Mouse (Mus musculus): ENCODE measurements around the gene Mettl8. TPM values are rescaled to one million over a fixed set of nuclear protein-coding genes. Genes with fewer than 3 reads are reported as not detected.

The Mettl8 gene
- total and polyA plus RNA-seq, 3 experiments: 7.5 to 9.2 (median 7.8) TPM

DNA sequence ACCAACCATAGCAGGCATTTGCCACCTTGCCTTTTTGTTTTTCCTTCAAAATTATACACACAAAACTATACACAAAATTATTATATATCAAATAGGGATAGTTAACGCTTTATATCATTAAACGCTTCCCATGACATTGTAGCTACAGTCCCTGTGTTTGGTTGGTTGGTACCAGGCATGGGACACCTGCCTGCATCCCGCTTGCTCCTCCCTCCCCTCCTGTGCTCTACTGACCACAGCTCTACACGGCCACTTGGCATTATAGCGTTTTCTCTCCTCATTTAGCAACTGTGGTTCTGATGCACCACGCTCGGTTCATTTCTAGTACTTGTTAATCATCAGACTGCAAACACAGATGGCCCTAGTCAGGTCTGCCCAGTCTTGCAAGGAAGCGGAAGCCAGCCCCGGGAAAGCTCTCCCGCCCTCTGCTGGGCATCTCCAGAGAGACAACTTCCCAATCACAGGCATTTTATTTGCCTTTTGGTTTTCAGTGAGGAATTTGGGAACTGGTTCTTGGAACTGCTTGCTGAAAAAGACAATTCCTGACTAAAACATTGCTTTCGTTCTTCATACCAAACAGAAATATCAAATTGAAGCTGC lies 15.8 kb downstream of the Mettl8 start:
- no peak overlapping the region for H3K4me3 ChIP-seq (replicated peaks in 1 of 3; ENCODE audit: low read depth in 2 of 3, low read length in 2 of 3, poor library complexity in 1 of 3)
- no peaks in the 10 kb centered on the region for H3K27me3 ChIP-seq (replicated peaks)
- H3K9me3 ChIP-seq (replicated peaks; ENCODE audit: low read length): peaks cover 2% of the 10 kb centered on the region
- peaks cover 0 to 38% of the 10 kb centered on the region in 2 experiments for H3K36me3 ChIP-seq (replicated peaks in 1 of 2; ENCODE audit: control insufficient read depth in 1 of 2, insufficient read depth in 1 of 2, low read length in 1 of 2)
- H3K27ac ChIP-seq (ENCODE audit: insufficient read depth, low read depth): no peak overlapping the region
- no peak overlapping the region for H3K9ac ChIP-seq (ENCODE audit: insufficient read depth, low read depth)
- dilution Hi-C loops (cut with MboI; ENCODE audit: extremely low pct_ligation_motif_present, extremely low pct_unique_long_range_greater_than_20kb, low sequenced_read_pairs): no loop called here
- no peaks in the 10 kb centered on the region for H3K79me2 ChIP-seq (replicated peaks; ENCODE audit: control insufficient read depth, extremely low read depth, insufficient read depth, poor library complexity, severe bottlenecking)
- H3K4me1 ChIP-seq (ENCODE audit: control insufficient read depth in 1 of 2, insufficient read depth in 2 of 2): peaks cover 0 to 8% of the 10 kb centered on the region in 2 experiments; a peak in 1 of 4 replicates
- peak; percentile 38 for DNase-seq (ENCODE audit: extremely low read depth)
- in situ Hi-C loops (cut with MboI; ENCODE audit: low pct_ligation_motif_present, low pct_unique_long_range_greater_than_20kb, low sequenced_read_pairs): loop anchor here (25.0 kb wide), 1 partner anchor 327 kb away; no protein-coding TSS in a partner anchor
- H3K4me2 ChIP-seq (ENCODE audit: insufficient read depth, low read depth, poor library complexity, severe bottlenecking): no peak overlapping the region
- TF ChIP-seq PAX5 (IDR thresholded peaks at IDR 0.05; ENCODE audit: low read length) (no peak), CTCF (conservative IDR thresholded peaks at IDR 0.05 in 1 of 2, IDR thresholded peaks at IDR 0.05 in 1 of 2; ENCODE audit: low read depth in 2 of 2, low read length in 2 of 2) (peak; percentile 40 to 71; a peak in 3 of 4 replicates), ZC3H11A (IDR thresholded peaks at IDR 0.05; ENCODE audit: low read depth, low read length) (peak; percentile 49; the same call in 1 of the 2 replicates), ETS1 (conservative IDR thresholded peaks at IDR 0.05; ENCODE audit: low read depth, low read length) (no peak), RAD21 (IDR thresholded peaks at IDR 0.05; ENCODE audit: low read depth, low read length) (peak; percentile 73), TCF12 (IDR thresholded peaks at IDR 0.05; ENCODE audit: low read depth, low read length) (no peak), SMC3 (IDR thresholded peaks at IDR 0.05; ENCODE audit: low read depth, low read length) (peak; percentile 86), USF1 (IDR thresholded peaks at IDR 0.05; ENCODE audit: low read depth, low read length) (no peak)

DNA sequence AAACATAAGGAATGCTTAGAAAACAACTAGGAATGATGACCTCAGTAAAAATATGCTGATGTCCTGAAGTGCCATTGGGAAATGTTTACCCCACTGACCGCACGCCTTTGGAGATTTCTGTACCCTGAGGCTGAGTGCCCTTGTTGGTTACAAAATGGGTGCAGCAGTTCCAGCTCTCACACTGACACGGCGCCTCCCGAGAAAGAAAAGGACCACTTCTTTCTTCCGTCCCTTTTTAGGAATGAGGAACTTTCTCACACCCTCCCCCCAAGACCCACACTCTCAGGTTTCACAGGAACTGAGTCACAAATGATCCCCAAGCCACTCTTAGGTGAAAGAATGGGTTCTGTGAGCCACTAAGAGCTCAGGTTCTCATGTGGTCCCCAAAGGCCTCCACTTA lies 17.9 kb downstream of the Mettl8 start:
- no peak overlapping the region for H3K4me2 ChIP-seq (ENCODE audit: insufficient read depth, low read depth, poor library complexity, severe bottlenecking)
- H3K36me3 ChIP-seq (replicated peaks in 1 of 2; ENCODE audit: control insufficient read depth in 1 of 2, insufficient read depth in 1 of 2, low read length in 1 of 2): peaks cover 0 to 25% of the 10 kb centered on the region in 2 experiments
- TF ChIP-seq BHLHE40 (IDR thresholded peaks at IDR 0.05; ENCODE audit: low read depth, low read length): no peak
- TF ChIP-seq ZNF384 (IDR thresholded peaks at IDR 0.05; ENCODE audit: low read depth, low read length): no peak
- no peak for TF ChIP-seq KAT2A (IDR thresholded peaks at IDR 0.05; ENCODE audit: insufficient replicate concordance, low read length)
- no peak for TF ChIP-seq JUND (conservative IDR thresholded peaks at IDR 0.05; ENCODE audit: low read depth, low read length)
- TF ChIP-seq SIN3A (IDR thresholded peaks at IDR 0.05; ENCODE audit: low read length): no peak
- no peak for TF ChIP-seq MYC (IDR thresholded peaks at IDR 0.05; ENCODE audit: low read depth, low read length)
- TF ChIP-seq ETS1 (conservative IDR thresholded peaks at IDR 0.05; ENCODE audit: low read depth, low read length): no peak
- TF ChIP-seq CTCF (conservative IDR thresholded peaks at IDR 0.05 in 1 of 2, IDR thresholded peaks at IDR 0.05 in 1 of 2; ENCODE audit: low read depth in 2 of 2, low read length in 2 of 2): no peak
- no peak for TF ChIP-seq CHD2 (IDR thresholded peaks at IDR 0.05; ENCODE audit: low read length)
- no peak for TF ChIP-seq MAX (IDR thresholded peaks at IDR 0.05; ENCODE audit: low read length)
- TF ChIP-seq MAFK (IDR thresholded peaks at IDR 0.05; ENCODE audit: insufficient replicate concordance, low read length): no peak
- no peak for TF ChIP-seq POLR2A (IDR thresholded peaks at IDR 0.05; ENCODE audit: low read depth, low read length)
- DNase-seq (ENCODE audit: extremely low read depth): no peak
- no peak overlapping the region for H3K4me3 ChIP-seq (replicated peaks in 1 of 3; ENCODE audit: low read depth in 2 of 3, low read length in 2 of 3, poor library complexity in 1 of 3)
- peaks cover 6 to 11% of the 10 kb centered on the region in 2 experiments; a peak in 3 of 4 replicates for H3K4me1 ChIP-seq (ENCODE audit: control insufficient read depth in 1 of 2, insufficient read depth in 2 of 2)
- peaks cover 2% of the 10 kb centered on the region for H3K9me3 ChIP-seq (replicated peaks; ENCODE audit: low read length)
- no peaks in the 10 kb centered on the region for H3K79me2 ChIP-seq (replicated peaks; ENCODE audit: control insufficient read depth, extremely low read depth, insufficient read depth, poor library complexity, severe bottlenecking)
- no peak overlapping the region for H3K27ac ChIP-seq (ENCODE audit: insufficient read depth, low read depth)
- no peaks in the 10 kb centered on the region for H3K27me3 ChIP-seq (replicated peaks)
- in situ Hi-C loops (cut with MboI; ENCODE audit: low pct_ligation_motif_present, low pct_unique_long_range_greater_than_20kb, low sequenced_read_pairs) (loop anchor here (25.0 kb wide), 1 partner anchor 325 kb away; no protein-coding TSS in a partner anchor), dilution Hi-C loops (cut with MboI; ENCODE audit: extremely low pct_ligation_motif_present, extremely low pct_unique_long_range_greater_than_20kb, low sequenced_read_pairs) (no loop called here)
- H3K9ac ChIP-seq (ENCODE audit: insufficient read depth, low read depth): no peak overlapping the region
